Mouse (Mus musculus): ENCODE data around the gene Foxred2. TPM values are rescaled to one million over a fixed set of nuclear protein-coding genes. Genes with fewer than 3 reads are reported as not detected.
A peak's percentile ranks its signal among the peaks of the same experiment; 100 is the strongest.

Gene Foxred2
- total RNA-seq, 2 experiments from 2014 or later: 2.8 to 3.5 TPM

- DNase-seq (ENCODE audit: low spot score in 2 of 2): no peak
These were observed 3.6 kb downstream of the Foxred2 start for GRCm38 (mm10) chr15:77952921-77953320.

DNA sequence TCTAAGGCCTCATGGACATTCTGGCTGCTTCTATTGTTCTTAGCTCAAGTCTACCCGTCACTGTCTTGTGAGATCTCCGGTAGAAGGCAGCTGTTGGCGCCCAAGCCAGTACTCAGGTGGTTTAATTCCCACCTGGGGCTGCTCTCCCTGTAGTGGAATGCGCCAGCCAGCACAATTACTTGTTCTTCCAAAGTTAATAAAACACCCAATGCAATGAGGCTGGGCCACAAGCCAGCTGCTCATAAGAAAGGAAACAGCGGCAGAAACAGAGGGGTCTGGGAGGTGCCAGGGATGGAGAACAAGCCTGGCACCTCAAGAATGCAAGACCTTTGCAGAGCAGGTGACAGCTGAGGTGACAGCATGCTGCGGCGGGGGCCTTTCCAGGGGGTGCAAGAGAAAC lies 7.5 kb downstream of the Foxred2 start:
- no peak for DNase-seq (ENCODE audit: low spot score in 2 of 2)

- no peak for DNase-seq (ENCODE audit: low spot score in 2 of 2)
These were observed 10.8 kb downstream of the Foxred2 start for GRCm38 (mm10) chr15:77945711-77946110.

DNA sequence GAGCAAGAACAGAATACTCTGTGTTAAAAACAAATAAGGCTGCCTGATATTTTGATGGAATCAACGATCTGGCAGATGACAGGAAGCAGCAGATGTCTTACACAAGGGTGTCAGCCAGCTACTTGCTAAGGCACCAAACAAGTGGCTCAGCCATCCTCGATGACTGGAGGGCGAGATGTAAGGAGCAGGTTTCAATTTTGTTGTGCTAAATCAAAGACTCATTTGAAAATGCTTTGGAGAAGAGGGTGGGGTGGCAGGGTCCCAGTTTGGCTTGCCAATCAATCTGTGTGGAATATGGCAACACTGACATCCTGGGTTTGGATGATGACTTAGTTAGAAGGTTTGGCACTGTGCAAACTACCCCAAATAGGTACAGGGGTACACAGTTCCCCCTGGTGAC lies 15.0 kb downstream of the Foxred2 start:
- DNase-seq (ENCODE audit: low spot score in 2 of 2): no peak

DNA sequence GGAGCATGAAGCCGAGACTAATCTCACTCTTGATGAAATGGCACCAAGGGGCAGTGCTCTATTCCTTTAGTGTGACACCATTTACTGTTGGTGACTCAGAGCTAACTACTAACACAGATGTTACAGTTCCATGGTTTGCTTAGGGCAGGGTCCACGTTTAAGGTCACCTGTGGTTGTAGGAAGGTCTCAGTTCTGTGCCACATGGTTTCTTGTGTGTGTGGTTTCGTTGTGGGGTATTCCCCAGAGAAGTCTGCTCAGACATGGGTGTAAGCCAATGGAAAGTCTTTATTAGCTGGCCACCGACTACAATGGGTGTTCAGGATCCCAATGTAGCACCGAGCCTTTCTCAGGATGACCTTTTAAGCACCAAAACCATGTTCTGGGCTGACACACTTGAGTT lies 18.0 kb downstream of the Foxred2 start:
- DNase-seq (ENCODE audit: low spot score in 2 of 2): no peak

DNA sequence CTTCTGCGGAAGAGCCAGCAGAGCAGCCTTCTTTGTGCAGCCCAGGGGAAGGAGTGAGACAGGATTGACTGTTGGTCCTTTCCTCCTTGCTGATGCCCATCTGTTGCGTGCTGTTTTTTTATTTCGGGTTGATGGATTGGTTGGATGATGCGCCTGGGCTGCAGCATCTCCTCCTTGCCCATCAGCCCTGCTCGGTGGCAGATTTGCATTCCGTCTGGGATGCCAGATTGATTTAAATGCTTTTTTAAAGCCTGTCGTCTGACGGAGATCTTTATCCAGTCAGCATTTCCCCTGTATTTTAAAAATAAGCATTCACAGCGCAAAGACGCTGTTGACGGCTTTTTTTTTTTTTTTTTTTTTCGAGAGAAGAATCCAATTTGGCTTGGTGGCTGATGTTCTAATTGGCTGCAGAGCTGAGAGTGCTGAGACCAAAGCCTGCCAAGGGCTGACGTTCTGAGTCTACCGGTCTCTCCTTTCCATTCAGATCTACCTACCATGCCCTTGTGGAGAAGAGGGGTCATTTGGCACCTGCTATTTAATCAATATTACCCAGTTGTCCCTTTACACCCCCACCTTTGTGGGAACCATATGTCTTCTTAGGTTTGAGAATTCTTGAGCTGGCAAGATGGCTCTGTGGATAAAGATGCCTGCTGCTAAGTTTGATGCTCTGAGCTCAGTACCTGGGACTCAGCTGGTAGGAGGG lies 20.7 kb downstream of the Foxred2 start:
- no peak for DNase-seq (ENCODE audit: low spot score in 2 of 2)

DNA sequence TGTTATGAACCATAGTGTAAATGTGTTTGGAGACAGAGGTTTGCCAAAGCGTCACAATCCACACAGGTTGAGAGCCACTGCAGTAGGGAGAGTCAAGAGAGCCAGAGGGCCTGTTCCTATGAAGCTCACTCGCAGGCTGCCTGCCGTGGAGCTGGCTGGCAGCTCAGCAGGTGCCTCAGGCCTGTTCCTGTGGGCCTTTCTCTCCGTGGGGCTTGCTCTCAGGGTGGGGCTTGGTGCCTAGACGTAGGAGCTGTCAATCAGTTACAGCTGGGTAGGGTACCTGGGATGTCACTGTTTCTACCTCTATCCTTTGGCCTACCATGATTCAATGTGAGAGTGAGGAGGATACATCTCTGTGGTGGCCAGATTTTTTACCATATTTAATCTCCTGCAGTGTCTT lies 21.6 kb downstream of the Foxred2 start:
- DNase-seq (ENCODE audit: low spot score in 2 of 2): no peak

- no peak for DNase-seq (ENCODE audit: low spot score in 2 of 2)
These were observed 22.2 kb downstream of the Foxred2 start for GRCm38 (mm10) chr15:77934326-77934725.

GRCm38 (mm10) chr15:77933770-77934169 lies 22.8 kb downstream of the Foxred2 start:
- DNase-seq (ENCODE audit: low spot score in 2 of 2): peak; percentile 100

DNA sequence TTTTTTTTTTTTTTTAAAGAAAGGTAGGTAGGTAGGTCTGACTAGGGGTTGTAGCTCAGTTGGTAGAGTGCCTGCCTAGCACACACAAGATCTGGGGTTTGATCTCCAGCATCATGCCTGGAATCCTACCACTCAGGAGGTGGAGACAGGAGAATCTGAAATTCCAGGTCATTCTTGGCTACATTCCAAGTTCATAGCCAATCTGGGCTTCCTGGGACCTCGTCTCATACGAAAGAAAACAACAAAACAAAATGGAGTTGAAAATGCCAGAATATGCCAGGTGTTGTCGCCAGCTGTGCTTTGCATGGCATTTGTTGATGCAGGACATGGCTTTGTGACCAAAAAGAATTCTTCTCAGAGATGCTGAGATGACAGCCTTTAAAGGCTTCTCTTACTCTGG lies 23.3 kb downstream of the Foxred2 start:
- DNase-seq (ENCODE audit: low spot score in 2 of 2): no peak

DNA sequence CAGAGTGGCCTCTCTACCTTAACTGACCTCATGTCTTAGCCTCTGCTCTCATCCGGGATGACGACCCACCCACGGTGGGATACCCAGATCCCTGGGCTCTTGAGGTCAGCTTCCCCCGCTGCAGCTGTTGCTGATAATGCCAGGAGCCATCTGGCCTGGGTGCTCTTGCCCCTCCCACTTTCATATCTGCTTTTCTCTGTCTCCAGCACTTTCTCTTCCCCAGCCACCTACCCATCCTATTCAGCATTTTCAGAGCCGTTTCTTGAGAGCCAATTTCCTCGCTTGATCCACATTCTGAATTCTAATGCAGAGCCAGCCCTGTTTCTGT lies 24.9 kb downstream of the Foxred2 start:
- DNase-seq (ENCODE audit: low spot score in 2 of 2): no peak

DNA sequence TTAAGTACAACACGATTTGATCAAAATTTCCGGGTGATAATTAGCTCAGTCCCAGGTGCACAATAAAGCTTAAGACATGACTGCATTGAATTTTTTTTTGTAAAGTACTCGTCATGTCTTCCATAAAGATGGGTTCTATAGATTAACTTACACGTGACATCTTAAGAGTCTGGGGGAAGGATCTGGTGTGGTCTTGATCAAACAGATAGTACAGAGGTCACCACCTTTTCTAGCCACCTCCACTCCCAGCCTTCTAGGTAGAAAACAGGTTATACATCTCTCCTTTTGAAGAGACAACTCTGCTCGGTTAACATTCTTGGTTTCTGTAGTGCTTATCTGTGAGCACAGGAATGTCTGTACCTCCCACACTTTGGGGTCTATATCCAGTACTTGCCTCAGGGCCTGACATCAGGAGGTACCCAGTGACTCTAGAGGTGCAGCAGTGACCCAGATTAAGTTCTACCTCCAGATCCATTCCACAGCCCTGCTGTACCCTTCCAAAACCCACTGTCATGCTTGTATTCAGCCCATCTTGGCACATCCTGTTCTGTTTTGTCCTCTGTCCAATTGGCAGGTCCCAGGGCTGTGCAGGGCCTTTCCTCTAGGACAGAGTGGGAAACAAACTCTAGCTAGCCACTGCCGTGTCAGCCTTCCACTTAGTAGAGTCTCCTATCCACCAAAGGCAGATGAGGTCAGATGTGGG lies 25.4 kb downstream of the Foxred2 start:
- no peak for DNase-seq (ENCODE audit: low spot score in 2 of 2)

DNA sequence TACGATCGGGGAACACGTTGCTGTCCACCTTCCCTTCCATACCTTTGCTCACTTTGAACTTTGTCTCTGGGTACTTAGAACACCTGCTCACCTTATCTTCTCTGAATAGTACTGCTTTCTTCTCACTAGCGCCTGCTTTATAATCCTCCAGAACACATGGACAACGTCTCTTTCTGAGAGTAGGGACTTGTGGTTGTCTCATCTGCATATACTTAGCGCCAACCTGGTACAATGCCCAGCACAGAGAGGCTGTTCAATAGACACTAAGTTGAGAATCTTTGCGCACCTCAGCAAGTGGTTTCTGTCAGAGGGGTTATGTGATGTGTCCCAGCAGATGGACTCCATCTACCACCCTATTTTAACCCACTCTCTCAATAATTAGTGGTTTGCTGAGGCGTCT lies 26.7 kb downstream of the Foxred2 start:
- DNase-seq (ENCODE audit: low spot score in 2 of 2): no peak

GRCm38 (mm10) chr15:77928673-77929331 lies 27.7 kb downstream of the Foxred2 start, which contains the start of gene Txn2:
Txn2 (minus strand) TSS chr15:77929006.
- DNase-seq (ENCODE audit: low spot score in 2 of 2): peak; percentile 83 to 87

- DNase-seq (ENCODE audit: low spot score in 2 of 2): no peak
These were observed 28.4 kb downstream of the Foxred2 start for GRCm38 (mm10) chr15:77928091-77928490.

GRCm38 (mm10) chr15:77926921-77927320 lies 29.6 kb downstream of the Foxred2 start:
- no peak for DNase-seq (ENCODE audit: low spot score in 2 of 2)

GRCm38 (mm10) chr15:77925195-77925594 lies 31.3 kb downstream of the Foxred2 start:
- DNase-seq (ENCODE audit: low spot score in 2 of 2): no peak

DNA sequence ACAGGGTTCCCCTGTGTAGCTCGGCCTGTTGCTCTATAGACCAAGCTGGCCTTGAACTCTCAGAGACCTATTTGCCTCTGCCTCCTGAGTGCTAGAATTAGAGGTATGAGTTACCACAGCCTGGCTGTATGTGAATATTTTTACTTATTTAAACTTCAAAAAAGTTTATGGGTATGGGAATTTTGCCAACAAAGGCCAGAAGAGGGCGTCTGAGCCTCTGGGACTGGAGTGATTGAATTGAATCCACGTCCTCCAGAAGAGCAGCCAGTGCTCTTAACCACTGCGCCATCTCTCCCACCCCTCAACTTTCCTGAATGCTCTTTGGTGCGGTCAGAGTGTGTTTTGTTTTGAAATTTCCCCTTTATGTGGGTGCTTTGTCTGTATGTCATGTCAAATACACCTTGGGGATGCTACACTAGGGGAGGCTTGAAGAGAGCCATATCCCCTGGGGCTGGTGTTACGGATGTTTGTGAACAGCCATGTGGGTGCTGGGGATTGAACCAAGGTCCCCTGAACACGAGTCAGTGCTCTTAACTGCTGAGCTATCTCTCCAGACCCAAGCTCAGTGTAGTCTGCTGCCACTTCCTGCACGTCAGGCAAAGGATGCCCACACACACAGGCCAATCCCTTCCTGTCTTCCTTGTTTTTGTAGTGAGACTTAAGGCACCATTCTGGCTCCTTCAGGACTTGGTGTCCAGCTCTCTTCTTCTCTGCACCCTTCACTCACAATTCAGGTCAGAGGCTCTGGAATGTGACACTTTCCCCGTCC lies 33.1 kb downstream of the Foxred2 start:
- DNase-seq (ENCODE audit: low spot score in 2 of 2): no peak

- no peak for DNase-seq (ENCODE audit: low spot score in 2 of 2)
These were observed 33.8 kb downstream of the Foxred2 start for GRCm38 (mm10) chr15:77922710-77923109.

DNA sequence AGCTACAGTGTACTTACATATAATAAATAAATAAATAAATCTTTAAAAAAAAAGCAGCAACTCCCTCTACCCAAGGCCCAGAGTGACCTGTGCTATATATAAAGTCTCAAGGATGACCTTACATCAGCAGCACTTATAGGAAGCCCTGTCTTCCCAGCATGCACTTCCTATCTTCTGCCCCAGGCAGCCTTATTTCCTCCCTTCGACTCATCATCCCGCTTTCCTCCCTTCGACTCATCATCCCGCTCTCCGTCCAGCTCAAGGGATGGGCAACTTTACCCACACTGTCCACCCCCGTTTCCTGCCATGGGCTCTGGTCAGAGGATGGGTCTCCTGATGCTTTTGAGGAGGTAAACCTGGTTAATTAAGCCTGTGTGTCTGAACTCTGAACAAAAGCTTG lies 34.9 kb downstream of the Foxred2 start:
- no peak for DNase-seq (ENCODE audit: low spot score in 2 of 2)
